Mouse (Mus musculus) gastrocnemius, postnatal 36 days (tissue): ENCODE results near the gene Kif26a. TPM values are rescaled to one million over a fixed set of nuclear protein-coding genes. Genes with fewer than 3 reads are reported as not detected.

Experiments used
- DNase-seq, 2 experiments: peaks; one replicate each; pipeline ENCODE4 v3.0.0; 2022
- intact Hi-C: fragments of 180-260 bp; cut with DNase I; formaldehyde crosslinking; loops from one replicate; pipeline ENCODE4 v1.15.1; 2025
- microRNA-seq, 2 experiments: library from miRNA; unstranded; fragments of <30 nt; microRNA quantifications; one replicate each; pipeline ENCODE4 v1.2.0; 2021
- total RNA-seq, 2 experiments: library from RNA; stranded (reverse); gene quantifications; 2 replicates each; pipeline ENCODE4 v1.2.3; 2021

Kif26a gene
- total RNA-seq, 2 experiments from 2014 or later, result 4.0 to 4.7 TPM

DNA sequence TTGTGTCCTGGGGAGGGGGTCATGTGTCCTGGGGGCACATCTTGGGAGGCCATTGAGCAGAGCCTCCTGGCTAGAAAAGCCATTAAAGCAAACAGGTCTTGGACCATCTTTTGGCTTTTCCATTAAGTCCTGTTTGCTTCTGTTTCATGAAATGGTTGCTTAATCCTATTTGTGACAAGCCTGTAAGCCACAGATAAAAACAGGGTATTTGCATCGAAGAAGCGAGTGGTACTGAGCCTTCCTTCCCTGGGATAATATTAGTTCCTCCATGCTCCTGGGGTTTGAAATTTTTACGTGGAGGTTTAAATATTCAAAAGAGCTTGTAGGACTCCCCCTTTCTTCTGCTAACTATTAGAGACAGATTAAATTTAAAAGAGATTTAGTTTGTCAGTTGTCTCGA lies 61.7 kb downstream of the Kif26a start:
- no peak for DNase-seq
- intact Hi-C loops, result no loop called here

DNA sequence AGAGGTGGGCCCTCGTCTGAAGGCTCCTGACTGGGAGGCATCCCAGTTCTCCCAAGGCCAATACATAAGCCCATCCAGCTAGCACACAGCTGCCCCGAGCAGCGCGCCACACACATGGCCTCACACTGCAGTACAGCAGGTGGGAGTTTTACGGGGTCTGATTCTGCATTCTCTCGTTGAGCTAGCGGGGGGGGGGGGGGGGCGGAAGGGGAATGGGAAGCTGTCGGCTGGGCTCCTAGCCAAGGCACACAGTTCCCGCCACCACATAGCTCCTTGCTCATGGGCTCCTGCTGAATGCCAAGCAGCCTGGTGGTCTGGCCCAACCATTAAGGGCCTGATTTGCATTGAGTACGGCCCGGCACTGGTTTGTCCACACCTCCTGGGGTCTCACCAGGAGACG lies 64.6 kb downstream of the Kif26a start:
- no peak for DNase-seq
- intact Hi-C loops, result no loop called here

DNA sequence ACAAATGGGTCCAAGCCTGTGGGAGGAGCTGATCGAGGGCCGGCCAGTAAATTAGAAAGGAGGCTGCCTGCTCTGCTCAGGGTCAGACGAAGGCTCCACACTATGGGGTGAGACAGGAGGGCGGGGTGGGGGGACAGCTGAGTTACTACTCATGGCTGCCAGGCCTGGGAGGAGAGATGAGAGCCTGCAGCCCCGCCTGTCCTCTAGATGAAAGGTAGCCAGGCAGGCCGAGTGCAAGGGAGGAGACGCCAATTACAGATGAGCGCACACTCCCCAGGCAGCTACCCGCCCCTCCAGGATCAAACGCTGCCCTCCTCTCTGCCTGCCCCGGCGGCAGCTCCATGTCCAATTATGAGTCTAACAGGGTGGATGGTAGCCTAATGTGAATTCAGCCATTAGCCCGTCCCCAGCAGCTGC lies 68.4 kb downstream of the Kif26a start:
- intact Hi-C loops, result no loop called here
- no peak for DNase-seq

DNA sequence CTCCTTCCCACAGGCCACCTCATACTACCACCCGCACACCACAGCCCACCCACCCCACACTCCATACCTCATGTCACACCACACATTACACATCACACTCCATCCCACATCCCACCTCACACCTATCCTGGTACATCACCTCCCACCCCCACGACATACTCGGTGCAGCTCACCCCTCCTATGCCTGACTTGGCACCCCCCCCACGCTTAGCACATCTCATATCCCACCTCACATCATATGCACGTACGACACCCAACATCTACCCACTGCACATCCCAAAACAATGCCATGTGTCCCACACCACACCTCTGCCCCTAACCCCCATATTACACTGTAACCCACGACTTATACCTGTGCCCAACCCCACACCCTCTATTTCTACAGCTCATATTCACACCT lies 69.5 kb downstream of the Kif26a start:
- intact Hi-C loops, result no loop called here
- no peak for DNase-seq

DNA sequence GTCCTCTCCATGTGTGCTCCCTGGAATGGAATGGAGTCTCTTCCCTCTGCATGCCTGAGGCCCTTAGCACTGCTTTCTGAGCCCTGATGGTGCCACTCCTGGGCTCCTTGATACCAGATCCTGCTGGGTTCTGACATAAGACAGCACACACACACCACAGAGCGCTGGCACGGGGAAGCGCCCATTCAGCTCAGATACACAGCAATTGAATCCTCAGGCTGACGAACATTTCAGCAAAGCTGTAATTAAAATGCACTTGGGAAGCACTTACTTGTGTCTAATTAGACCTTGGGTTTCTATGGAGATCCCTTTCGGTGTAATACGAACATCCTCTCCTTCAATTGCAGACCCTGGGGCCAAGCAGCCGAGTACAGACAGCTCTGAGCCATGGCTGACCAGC lies 71.0 kb downstream of the Kif26a start:
- DNase-seq, result no peak
- intact Hi-C loops, result no loop called here

DNA sequence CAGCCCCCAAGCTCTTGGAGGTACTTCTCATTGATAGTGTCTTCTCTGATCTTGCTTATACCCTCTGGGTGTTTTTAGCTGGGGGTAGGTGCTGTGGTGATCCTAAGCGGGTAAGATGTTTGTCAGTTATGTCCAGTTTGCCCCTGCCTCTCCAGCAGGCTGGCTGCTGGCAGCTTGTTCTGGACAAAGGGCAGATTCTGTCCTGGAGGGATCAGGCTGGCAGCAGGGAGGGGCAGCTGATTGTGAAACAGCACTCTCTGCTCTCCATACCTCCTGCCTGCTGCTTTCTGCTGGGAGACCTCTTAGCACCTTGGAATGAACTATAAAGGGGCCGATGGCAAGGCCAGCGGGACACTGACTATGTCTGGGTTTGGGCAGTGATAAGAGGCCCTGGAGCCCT lies 71.7 kb downstream of the Kif26a start:
- intact Hi-C loops, result no loop called here
- no peak for DNase-seq

DNA sequence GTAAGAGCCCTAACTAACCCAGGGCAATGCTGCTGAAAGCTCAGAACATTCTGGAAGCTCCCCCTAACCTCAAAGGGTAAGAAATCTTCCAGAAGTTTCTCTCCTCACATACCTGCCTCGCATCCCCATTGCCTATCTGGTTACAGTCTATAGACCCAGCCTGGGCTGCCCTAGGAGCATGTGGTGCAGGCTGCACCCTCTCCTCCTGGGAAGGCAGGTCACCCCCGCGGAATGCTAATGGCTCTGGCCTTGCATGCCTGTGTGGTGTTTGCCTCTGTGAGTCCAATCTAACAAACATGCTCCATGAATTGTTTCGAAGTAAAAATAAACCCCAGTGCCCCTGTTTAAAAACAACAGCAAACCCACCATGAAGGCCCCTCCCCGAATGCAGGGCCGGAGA lies 75.3 kb downstream of the Kif26a start:
- intact Hi-C loops, result no loop called here

DNA sequence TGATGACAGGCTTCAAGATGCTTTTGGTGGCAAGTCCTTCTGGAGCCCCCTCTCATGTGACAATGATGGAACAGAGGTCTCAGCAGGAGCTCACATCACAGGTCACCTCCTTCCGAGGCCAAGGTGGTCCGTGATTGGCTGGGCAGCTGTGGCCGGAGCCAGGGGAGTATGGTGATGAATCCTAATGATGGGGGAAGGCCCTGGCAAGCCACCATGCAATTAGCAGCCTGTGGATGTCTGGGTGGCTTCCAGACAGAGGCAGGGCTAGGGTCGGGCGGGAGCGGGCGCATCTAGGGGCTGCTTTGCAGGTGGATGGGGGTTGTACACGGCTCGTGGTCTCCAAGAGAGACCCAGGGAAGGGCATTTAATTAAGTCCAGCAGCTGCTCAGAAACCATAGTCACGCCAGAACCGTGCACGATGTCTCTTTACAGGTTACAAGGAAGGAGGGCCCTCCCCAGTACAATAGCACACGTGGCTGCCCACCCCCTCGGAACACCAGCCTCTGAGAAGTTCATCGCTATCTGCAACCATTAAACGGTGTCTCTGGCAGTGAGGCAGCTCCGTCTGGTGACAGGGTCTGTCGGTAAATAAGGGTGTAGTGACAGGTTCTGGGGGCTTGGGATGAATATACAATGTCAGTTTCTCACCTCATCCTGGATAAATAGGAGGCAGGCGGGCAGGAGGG lies 75.9 kb downstream of the Kif26a start:
- intact Hi-C loops, result no loop called here
- no peak for DNase-seq

More for the DNA sequence above, 75.3 kb downstream of the Kif26a start:
- no peak for DNase-seq

DNA sequence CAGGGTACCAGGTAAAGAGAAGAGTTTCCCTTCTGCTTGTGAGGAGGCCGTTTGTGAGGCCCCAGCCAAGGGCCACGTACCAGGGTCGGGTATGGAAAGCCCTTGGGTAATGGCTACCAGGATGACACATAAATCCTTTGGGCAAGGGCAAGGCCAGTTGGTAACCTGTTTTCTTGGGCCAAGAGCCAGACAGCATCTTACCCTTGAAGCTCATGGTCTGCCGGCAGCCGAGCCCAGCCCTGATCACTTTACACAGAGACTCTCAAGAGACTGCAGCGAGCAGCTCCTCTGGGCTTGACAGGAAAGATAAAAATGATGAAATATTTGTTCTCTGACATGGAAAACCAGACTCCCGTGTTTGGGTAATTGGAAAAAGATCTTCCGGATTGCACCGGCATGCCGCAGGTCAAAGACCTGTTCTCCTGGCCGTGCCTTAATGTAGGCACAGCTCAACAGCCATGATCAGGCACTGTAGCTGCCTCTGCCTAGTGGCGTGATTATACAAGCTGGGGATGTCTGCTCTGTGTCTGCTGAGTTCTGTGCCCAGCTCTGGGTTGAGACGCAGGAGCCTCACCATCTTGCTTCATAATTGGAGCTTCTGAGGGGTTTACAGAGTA lies 77.8 kb downstream of the Kif26a start:
- no peak for DNase-seq
- intact Hi-C loops, result no loop called here

DNA sequence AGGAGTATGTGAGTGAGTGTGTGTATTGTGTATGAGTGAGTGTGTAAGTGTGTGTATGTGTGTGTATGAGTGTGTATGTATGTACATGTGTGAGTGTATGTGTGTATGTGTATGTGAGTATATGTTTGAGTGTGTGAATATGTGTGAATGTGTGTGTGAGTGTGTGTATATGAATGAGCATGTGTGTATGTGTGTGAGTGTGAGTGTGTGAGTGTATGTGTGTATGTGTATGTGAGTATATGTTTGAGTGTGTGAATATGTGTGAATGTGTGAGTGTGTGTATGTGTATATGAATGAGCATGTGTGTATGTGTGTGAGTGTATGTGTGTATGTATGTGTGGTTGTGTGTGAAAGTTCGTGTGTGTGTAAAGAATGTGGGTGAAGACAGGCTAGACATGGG lies 80.2 kb downstream of the Kif26a start:
- intact Hi-C loops, result no loop called here
- no peak for DNase-seq

DNA sequence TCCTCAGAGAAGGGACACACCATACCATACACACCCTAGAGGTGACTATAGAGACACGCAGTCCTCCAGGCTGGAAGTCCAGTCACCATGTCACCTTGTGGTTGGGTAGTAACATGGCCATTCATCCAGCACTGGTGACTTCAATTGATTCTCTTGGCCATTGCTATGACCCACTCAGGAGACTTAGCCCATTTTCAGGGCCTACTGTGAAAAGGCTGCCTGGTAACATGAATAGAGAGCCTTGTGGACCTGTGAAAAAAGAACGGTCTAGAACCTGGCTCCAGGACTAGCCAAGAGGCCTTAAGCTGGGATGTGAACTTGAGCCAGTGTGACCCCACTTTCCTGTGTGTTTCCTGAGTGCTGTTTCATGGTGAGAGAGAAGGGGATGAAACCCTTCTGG lies 80.6 kb downstream of the Kif26a start:
- no peak for DNase-seq
- intact Hi-C loops, result no loop called here

DNA sequence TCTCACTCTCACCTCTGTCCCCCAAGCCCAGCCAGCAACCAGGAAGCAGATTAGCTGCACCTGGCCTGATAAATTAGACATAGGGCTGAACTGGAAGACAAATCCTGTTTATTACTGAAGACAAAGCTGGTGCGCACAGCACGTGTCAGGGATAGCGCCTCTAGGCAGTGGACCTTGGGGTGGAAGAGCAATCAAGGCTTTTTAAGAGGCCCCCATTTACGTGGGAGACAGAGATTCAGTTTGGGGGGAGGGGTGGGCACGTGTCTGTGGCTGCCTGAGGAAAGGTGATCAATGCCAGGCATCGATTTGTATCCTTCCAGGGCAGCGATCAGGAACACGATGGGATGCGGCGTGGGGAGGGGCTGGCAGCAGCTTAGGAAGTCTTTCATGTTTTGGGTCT lies 83.1 kb downstream of the Kif26a start:
- intact Hi-C loops, result no loop called here
- no peak for DNase-seq

DNA sequence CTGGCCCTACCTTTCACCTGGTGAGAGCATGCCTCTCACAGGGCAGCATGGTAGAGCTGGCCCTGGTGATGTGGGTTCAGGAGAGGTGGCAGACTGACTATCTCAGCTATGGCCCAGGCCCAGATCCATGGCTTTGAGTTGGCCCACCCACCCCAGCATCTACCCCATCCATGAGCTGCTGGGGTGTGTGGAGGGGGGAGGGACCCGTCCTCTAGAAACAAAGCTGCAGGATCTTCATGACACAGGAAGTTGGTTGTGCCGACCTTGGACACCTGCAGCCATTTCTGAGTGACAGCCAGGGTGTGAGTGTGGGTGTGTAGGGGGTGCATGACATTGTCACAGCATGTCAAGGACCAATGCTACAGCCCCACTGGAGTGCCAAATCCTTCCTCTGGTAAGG lies 84.2 kb downstream of the Kif26a start:
- no peak for DNase-seq
- intact Hi-C loops, result no loop called here

Small RNA genes within 50 kb of the gene (microRNA-seq; reads per million reads assigned to microRNA genes)
- 197 to 326 reads per million in 2 experiments for gene Mir203
- gene Mir3073a, result 0 reads per million in 2 experiments
- gene Mir3073b, result 0 reads per million in 2 experiments

Other genes with a start within 250 kb of the Kif26a start
- gene Ppp1r13b, start 238.1 kb upstream of the Kif26a start, total RNA-seq, result 1 to 10 TPM; 7.2 to 7.5 TPM
- gene Atp5mpl, start 179.2 kb upstream of the Kif26a start, total RNA-seq, result 100 to 1,000 TPM; 710 to 772 TPM
- gene Tdrd9, start 174.6 kb upstream of the Kif26a start, total RNA-seq, result not detected
- not detected for gene Rd3l, start 164.9 kb upstream of the Kif26a start, total RNA-seq
- gene Aspg, start 39.5 kb upstream of the Kif26a start, total RNA-seq, result under 1 TPM in 1 of 2 experiments, not detected in 1; 0.20 TPM